8 mouse cellular contexts compared by ENCODE assay signal in genomic region chr6:142507785-142508162, GRCm38 (mm10). TPM values are rescaled to one million over a fixed set of nuclear protein-coding genes. Genes with fewer than 3 reads are reported as not detected.
DNase-seq lines count a peak whose midpoint lies in the region; ATAC-seq lines count a peak whose summit lies in the region.

Gene Ldhb (minus strand): TSS chr6:142507957.

- no peaks in the 10 kb centered on the region for H3K36me3 ChIP-seq in intestine, embryonic 15.5 days
- H3K36me3 ChIP-seq in megakaryocyte, embryonic 14.5 days (replicated peaks; ENCODE audit: low read length): no peaks in the 10 kb centered on the region

- H3K4me3 ChIP-seq in intestine, embryonic 15.5 days (replicated peaks): peak within 1 kb of the TSS; percentile 44
- H3K4me3 ChIP-seq in megakaryocyte, embryonic 14.5 days (replicated peaks): peak within 1 kb of the TSS; percentile 85

- intact Hi-C loops in left cerebral cortex, postnatal 10 days (cut with DNase I): loop anchor here (5.0 kb wide), 1 partner anchor 120 kb away; the partner anchor contains the start of genes Golt1b and Recql

- peak; percentile 99 for ATAC-seq in intestine, embryonic 15.5 days

- peak within 1 kb of the TSS; percentile 86 for H3K4me2 ChIP-seq in intestine, embryonic 15.5 days (replicated peaks)

- H3K9ac ChIP-seq in intestine, embryonic 15.5 days: peak within 1 kb of the TSS; percentile 52

- H3K27ac ChIP-seq in intestine, embryonic 15.5 days: no peak within 1 kb of the TSS

- no peaks in the 10 kb centered on the region for H3K9me3 ChIP-seq in intestine, embryonic 15.5 days
- no peaks in the 10 kb centered on the region for H3K9me3 ChIP-seq in megakaryocyte, embryonic 14.5 days

- H3K27me3 ChIP-seq in intestine, embryonic 15.5 days (replicated peaks): no peaks in the 10 kb centered on the region; the same call in 1 of the 2 replicates
- peaks cover 33% of the 10 kb centered on the region for H3K27me3 ChIP-seq in megakaryocyte, embryonic 14.5 days (replicated peaks)

- 0% methylated on average over 18 of the region's 19 CpGs for WGBS in intestine, embryonic 15.5 days

- H3K4me1 ChIP-seq in intestine, embryonic 15.5 days (replicated peaks): peaks cover 6% of the 10 kb centered on the region; the same call in 1 of the 2 replicates
- peaks cover 10% of the 10 kb centered on the region for H3K4me1 ChIP-seq in megakaryocyte, embryonic 14.5 days

- peak; percentile 90 for DNase-seq in adrenal gland, postnatal 14 days
- DNase-seq in embryo, embryonic 9.5 days (ENCODE audit: extremely low spot score): peak; percentile 92
- peak; percentile 34 for DNase-seq in gonadal fat pad, adult 2 months (ENCODE audit: low read depth)
- DNase-seq in left cerebral cortex, postnatal 10 days (ENCODE audit: extremely low spot score in 1 of 2, low spot score in 2 of 2): peak; percentile 93 to 94
- DNase-seq in right cerebral cortex, adult 2 months (ENCODE audit: low spot score in 2 of 2): peak; percentile 93 to 94
- DNase-seq in urinary bladder, postnatal 4 days (ENCODE audit: low spot score in 2 of 2): peak; percentile 84 to 89

RNA-seq across cellular contexts. Expression of gene Ldhb, which starts in this region (rescaled TPM):
- 446 and 476 TPM in 2 replicates for total RNA-seq in adrenal gland, postnatal 14 days (2021)
- polyA plus RNA-seq in gonadal fat pad, adult 2 months (2012; rRNA removed): 275 and 419 TPM in 2 replicates
- 93.1 and 100 TPM in 2 replicates for polyA plus RNA-seq in intestine, embryonic 15.5 days (2015; fragmentation: Nextera tagmentation; extraction: Ambion mirVana)
- 100 to 1,000 TPM; 466 to 479 TPM for total RNA-seq in left cerebral cortex, postnatal 10 days (2021)
- polyA plus RNA-seq in megakaryocyte, embryonic 14.5 days (2012; ENCODE audit: insufficient read depth, low replicate concordance): 0.29 TPM in 1 of 2 replicates, not detected in the other

Comparison
In these comparisons a context has a peak if more than half of its experiments do, and no peak if none do; other contexts are left out.
1. RNA of gene Ldhb (polyA plus RNA-seq): 275 to 419 TPM in gonadal fat pad, adult 2 months and 93.1 to 100 TPM in intestine, embryonic 15.5 days; 0.29 TPM in megakaryocyte, embryonic 14.5 days; every median in the first group is over 10 times any median in the second.
2. DNase-seq: peak in every context shown above with its lines; median percentile 94 in left cerebral cortex, postnatal 10 days; 94 in right cerebral cortex, adult 2 months; 92 in embryo, embryonic 9.5 days; 90 in adrenal gland, postnatal 14 days; 86 in urinary bladder, postnatal 4 days; 34 in gonadal fat pad, adult 2 months.